Mouse (Mus musculus) monocyte, adult 2 months (primary cell): ENCODE data around the gene Pa2g4.
"Not testable (repeated sequence)": the region's sequence is repeated elsewhere in the genome, so short reads cannot be mapped to it uniquely, and the experiment has no call there.

Source experiments
- DNase-seq, 2 experiments: peaks; one replicate each; pipeline ENCODE4 v3.0.0; 2022; ENCODE audit warnings: low spot score in 2 of 2, low read depth in 1 of 2

Pa2g4 gene

DNA sequence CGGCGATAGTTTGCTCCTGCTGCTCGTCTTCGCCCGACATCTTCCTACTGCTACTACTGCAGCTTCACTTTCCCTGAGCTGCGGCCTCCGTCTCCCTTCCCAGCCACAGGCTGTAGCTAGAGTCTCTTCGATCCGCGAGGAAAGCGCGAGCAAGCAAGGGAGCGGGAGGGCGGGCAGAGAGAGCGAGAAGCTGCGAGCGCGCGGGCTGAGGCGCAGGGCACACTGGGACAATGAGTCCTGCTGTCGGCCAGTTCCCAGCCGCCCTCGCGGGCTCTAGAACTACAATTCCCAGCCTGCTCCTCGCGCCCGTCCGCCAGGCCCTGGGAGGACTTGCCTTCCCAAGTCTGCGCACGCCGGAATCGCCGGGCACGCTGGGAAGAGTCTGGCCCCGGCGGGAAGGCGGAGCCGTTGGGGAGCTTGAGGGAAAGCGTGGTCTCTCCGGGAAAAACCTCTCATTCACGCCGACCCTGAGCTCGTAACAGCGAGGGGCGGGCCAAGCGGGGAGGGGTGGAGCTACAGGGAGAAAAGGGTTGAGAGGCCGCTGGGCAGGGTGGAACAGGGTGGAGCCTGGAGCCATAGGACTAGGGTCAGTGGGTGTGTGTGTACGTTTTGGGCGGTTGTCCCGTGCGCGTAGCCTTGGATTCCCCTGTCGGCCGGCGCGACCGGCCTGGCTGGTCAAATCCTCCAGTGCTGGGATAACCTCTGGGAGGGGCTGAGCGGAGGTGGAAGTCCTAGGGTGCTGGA lies at the start of gene Pa2g4:
Gene Pa2g4, minus strand, starts transcription at position 200 of the 744 bp plus-strand sequence.
- peak; percentile 90 to 95 for DNase-seq

DNA sequence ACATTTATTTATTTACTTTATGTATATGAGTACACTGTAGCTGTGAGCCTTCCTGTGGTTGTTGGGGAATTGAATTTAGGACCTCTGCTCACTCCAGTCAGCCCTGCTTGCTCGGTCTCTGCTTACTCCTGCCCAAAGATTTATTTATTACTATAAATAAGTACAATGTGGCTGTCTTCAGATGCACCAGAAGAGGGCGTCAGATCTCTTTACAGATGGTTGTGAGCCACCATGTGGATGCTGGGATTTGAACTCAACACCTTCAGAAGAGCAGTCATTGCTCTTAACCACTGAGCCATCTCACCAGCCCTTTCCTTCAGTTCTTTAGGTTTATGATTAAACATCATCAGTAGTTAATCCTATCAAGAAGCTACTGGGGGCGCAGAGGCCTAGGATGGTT lies 49.1 kb upstream of the Pa2g4 start:
- DNase-seq = no peak

DNA sequence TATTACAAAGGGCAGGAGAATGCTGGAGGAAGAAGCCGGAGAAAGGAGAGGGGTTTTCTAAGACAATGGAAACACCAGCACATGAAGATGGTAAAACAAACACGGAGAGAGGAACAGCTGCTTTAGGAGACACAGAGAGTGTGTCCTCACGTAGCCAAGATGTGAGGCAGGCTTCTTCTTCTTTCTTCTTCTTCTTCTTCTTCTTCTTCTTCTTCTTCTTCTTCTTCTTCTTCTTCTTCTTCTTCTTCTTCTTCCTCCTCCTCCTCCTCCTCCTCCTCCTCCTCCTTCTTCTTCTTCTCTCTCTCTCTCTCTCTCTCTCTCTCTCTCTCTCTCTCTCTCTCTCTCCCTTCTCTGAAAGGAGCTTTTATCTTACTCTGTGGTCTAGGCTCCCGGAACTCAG lies 48.0 kb upstream of the Pa2g4 start:
- DNase-seq = not testable (repeated sequence)

- no peak for DNase-seq
Measured at GRCm38 (mm10) chr10:128613154-128613440, 47.3 kb upstream of the Pa2g4 start.

DNA sequence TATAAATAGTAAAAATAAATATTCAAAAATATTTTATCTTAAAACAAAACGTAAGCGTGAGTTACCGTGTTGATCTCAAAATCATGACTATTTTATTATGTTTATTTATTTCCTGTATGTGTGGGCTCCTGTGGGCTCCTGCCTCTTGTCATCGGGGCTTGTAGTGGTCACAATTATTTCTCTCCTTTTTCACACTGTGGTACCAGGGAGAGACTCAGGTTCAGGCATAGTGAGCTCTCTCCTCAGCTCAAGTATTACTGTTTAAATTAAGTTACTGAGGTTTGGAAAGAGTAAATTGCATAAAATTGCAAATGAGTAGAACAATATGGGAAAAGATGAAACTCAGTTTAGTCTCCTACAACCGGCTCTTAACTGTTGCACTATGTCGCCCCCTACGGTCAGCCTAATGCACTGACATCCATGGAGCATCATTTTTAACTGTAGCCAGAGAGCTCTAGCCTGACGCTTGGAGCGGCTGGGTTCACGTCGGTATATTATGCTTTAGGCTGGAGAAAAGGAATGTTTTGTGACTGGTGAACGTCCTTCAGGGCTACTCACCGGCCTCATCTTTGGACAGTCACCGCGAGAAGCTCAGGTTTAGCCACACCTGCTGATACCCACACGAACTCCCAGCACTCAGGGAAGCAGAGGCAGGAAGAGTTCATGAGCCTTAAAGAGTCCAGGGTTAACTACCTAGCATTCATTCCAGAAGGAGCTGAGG lies 46.8 kb upstream of the Pa2g4 start:
- peak in 1 of 2 experiments; percentile 44 for DNase-seq

- DNase-seq = no peak
Measured at GRCm38 (mm10) chr10:128606483-128606882, 40.7 kb upstream of the Pa2g4 start.

GRCm38 (mm10) chr10:128602470-128603128 lies 36.8 kb upstream of the Pa2g4 start:
- no peak for DNase-seq

GRCm38 (mm10) chr10:128601499-128601898 lies 35.7 kb upstream of the Pa2g4 start:
- no peak for DNase-seq

DNA sequence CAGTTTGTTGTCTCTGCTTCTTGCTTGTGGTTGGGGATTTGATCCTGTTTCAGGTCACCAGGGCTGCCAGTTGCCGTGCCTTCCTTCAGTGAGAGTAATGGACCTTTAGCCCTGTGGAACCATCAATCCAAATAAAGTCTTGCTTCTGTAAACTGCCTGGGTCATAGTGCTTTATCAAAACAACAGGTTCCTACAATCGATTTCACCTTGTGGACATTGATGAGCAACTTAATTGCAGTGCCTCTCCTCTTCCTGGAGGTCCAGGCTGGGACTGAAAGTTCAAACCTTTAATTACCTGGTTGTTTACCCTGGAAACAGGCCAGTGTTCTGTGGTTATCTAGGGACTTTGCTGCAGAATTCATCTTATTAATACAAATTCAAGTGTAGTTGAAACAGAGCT lies 32.7 kb upstream of the Pa2g4 start:
- DNase-seq = no peak

DNA sequence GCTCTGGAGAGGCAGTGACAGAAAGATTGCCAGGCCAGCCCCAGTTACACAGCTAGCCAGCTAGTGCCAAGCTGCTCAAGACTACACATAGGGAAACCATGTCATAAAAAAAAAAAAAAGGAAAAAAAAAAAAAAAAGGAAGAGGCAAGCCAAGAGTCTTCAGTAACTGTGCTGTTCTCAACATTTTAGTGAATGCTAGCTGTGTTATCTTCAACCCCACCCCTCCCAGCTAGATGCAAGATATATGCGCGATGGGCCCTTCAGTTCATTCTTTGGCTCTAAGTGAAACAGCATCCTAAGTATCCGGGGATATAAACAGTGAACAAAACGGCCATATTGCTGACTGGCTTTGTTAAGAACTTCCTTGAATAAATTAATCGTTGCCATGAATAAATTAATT lies 27.0 kb upstream of the Pa2g4 start:
- no peak for DNase-seq

DNA sequence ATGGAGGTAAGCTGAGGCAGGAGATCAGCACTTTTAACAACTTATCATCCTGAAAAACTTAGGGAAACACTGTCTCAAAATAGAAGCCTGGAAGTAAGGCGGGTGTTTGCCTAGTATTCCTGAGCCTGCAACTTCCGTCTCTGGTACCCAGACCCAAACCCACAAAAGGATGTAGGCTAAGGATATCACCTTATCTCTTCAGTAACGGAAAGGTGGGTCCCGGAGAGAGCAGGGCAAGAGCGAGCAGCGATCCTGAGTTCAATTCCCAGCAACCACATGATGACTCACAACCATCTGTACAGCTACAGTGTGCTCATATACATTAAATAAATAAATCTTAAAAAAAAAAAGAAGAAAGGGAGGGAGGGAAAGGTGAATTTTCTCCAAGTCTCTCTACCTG lies 25.6 kb upstream of the Pa2g4 start:
- DNase-seq = no peak

DNA sequence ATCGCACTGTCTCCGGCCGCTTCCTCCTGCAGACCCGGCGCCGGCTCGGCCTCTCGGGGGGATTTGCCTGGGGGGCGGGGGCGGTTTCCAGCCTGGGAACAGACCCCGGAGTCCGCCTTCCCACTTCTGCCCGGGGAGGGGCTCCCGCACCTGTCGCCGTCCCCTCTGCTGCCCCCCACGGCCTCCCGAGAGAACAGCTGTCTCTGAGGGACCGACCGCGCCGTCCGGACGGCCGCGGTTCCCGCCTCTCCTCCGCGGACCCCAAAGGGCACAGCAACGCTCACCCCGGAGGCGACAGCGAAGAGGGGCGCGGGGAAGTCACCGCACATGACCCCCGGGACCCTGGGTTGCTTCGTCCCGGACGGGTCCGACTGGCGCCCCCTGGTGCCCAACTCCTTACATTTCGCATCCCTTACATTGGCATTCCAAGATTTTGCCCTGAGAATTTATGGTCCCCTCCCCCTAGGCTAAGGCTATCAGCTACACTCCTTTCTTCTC lies 24.5 kb upstream of the Pa2g4 start:
- no peak for DNase-seq

- no peak for DNase-seq
Measured at GRCm38 (mm10) chr10:128589464-128590192, 23.8 kb upstream of the Pa2g4 start, which contains the start of gene Erbb3. TSS of gene Erbb3 (minus strand) at chr10:128589652.

DNA sequence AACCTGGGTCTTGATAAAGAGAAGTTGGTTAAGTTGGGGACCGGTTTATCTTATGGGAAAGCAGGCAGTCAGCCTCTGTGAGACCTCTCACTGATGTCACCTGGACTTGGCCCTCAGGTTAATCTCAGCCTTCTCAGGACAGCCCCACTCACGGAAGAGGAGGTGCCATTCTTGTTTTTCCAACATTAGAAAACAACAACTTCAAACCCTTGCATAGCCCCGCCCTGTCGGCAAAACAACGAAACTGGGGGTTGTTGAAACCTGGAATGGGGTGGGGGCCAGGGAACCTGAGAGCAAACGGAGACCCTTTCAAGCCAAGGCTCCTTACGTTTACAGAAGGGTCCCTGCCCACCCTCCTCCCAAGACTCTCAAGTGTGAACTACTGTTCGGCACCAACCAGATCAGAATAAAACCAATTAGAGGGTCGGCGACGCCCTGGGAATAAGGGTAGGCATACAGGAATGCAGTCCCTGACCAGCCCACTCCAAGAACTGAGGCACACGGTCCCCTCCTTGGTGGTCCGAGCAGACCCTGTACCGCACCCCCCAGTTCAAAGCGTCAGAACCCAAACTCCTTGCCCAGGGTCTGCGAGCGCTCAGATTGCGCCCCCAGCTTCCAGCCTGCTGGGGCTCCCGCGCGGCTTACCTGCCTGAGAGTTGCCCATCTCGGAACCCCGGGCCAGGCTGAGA lies 23.1 kb upstream of the Pa2g4 start:
- DNase-seq = no peak

DNA sequence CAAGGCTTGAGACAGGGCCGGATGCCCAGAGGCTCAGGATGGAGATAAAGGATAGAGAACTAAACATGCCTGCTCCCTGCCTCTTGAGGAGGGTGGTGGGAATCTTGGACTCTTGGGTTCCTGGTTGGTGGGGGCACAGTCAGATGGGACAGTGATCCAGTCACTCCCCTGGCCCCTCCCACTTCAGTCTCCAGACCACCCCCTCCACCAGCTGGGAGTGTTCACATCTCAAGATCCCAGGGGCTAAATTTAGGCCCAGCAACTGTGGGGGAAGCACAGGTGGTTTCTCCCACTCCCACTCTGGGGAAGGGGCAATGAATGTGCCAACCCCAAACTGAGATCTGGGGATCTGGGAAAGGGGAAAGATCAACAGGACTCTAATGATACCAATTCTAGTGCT lies 22.3 kb upstream of the Pa2g4 start:
- DNase-seq = no peak

DNA sequence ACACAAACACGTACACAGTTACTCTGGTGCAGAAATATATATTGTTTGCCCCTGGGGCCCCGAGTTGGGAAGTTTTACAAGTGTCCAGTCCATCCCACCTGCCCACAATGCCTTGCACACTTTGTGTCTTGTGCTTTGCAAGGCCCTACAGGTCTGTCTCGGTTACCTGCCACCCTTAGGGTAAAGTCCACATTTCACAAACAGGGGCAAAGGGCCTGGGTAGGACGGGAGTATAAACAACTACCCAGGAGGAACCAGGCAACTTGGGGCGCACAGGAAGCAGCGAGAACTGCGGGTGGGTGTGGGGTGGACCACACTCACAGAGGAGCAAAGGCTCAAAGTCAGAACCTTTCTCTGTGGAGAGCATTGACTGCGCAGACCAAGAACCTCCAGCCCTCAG lies 21.9 kb upstream of the Pa2g4 start:
- no peak for DNase-seq

- no peak for DNase-seq
Measured at GRCm38 (mm10) chr10:128587120-128587519, 21.3 kb upstream of the Pa2g4 start.

DNA sequence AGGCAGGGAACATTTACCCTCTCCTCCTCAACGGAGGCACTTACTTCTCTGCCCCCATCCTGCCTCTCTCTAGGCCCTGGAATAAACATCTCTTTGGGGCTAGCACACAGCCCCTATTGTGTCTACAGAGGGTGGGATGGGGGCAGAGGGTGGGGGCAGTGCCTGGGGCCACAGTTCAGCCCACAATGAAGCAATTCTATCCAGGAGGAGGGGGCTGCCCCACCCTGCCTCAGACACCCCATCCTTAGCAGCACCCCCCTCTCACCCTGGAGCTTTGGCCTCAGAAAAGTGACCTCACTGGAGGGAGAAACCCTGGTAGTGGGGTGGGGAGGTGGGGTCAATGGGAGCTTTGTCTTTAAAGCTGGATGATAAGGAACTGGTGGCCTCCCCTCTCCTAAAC lies 20.8 kb upstream of the Pa2g4 start:
- no peak for DNase-seq

DNA sequence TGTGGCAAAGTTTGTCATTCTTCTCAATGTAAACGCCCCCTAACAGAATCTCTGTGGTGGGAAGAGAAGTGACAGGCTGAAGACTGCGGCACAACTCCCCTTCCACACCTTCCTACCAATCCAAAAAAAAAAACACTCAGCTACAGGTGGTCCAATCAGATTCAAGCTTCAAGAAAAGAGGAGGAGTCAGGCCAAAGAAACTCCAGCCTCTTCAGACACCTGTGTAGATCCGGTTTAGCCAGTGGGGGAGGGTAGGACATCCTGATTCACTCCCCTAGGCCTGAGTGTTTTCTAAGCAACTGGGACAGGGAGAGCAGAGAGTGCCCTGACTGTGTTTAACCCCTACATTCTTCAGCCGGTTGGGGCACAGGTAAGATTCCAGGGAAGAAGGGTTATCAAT lies 18.6 kb upstream of the Pa2g4 start:
- DNase-seq = no peak

- no peak for DNase-seq
Measured at GRCm38 (mm10) chr10:128583644-128584043, 17.9 kb upstream of the Pa2g4 start.

DNA sequence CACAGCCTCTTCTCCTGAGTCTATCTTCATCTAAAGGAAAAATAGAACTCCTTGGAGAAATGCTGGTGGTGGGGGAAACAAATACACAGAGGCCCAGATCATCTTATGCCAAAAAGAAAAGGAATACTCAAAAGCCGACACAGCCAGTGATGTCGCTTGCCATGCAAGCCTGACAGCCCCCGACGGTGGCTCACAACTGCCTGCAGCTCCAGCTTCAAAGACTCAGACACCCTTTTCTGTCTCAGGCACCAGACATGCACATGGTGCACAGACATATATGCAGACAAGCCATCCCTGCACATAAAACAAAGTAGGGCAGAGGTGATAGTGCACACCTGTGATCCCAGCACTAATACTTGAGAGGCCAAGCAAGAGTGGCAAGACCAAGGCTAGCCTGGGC lies 13.9 kb upstream of the Pa2g4 start:
- DNase-seq = no peak
